22 mouse cellular contexts compared by ENCODE assay signal in the genomic region with DNA sequence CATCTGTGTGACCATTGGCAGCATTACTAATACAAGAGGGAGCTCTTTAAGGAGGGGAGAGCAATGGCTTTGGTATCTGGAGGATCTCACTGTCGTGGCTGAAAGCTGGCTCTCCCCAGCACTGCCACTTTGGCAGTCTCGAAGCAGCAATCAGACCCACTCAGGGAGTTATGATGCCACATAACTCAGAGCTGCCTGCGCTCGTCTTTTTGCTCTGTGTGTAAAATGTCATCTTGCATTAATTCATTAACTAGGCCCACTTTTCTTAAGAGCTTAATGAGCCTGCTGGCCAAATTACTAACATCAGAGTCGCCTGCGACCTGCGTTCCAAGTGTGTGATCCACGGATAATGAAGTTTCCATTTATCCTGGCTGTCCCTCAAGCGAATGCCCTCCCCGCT.
DNase-seq lines count a peak whose midpoint lies in the region; ATAC-seq lines count a peak whose summit lies in the region.
"Had no signal": no experiment of that assay in that cellular context is flagged by ENCODE, and none has a peak within 500 bp of the region (broad histone marks: within the 10 kb centered on the region; RNA-seq: fewer than 3 reads in every experiment).

No protein-coding gene starts in this region.

- peak overlapping the region; percentile 68; the same call in 1 of the 2 replicates for H3K27ac ChIP-seq in forebrain, embryonic 12.5 days
- H3K27ac ChIP-seq in forebrain, embryonic 15.5 days (replicated peaks): no peak overlapping the region
- H3K27ac ChIP-seq in midbrain, embryonic 12.5 days (replicated peaks): peak overlapping the region; percentile 43; the same call in 1 of the 2 replicates
- H3K27ac ChIP-seq in midbrain, embryonic 15.5 days: no peak overlapping the region
- H3K27ac ChIP-seq: heart, embryonic 10.5 days had no signal

- H3K36me3 ChIP-seq in forebrain, embryonic 12.5 days (replicated peaks): peaks cover 27% of the 10 kb centered on the region
- H3K36me3 ChIP-seq in forebrain, embryonic 15.5 days: peaks cover 8% of the 10 kb centered on the region
- H3K36me3 ChIP-seq in midbrain, embryonic 12.5 days: peaks cover 33% of the 10 kb centered on the region
- no peaks in the 10 kb centered on the region for H3K36me3 ChIP-seq in midbrain, embryonic 15.5 days (replicated peaks)

- H3K27me3 ChIP-seq in forebrain, embryonic 12.5 days: no peaks in the 10 kb centered on the region
- H3K27me3 ChIP-seq in forebrain, embryonic 15.5 days: no peaks in the 10 kb centered on the region
- H3K27me3 ChIP-seq in midbrain, embryonic 12.5 days: no peaks in the 10 kb centered on the region
- no peaks in the 10 kb centered on the region for H3K27me3 ChIP-seq in midbrain, embryonic 15.5 days (replicated peaks)
- H3K27me3 ChIP-seq: CH12.LX had no signal

- H3K9ac ChIP-seq in forebrain, embryonic 12.5 days: no peak overlapping the region
- H3K9ac ChIP-seq in forebrain, embryonic 15.5 days (replicated peaks): no peak overlapping the region
- H3K9ac ChIP-seq in midbrain, embryonic 12.5 days (replicated peaks): no peak overlapping the region
- H3K9ac ChIP-seq in midbrain, embryonic 15.5 days: no peak overlapping the region

- peak; percentile 3; the same call in 1 of the 2 replicates for ATAC-seq in forebrain, embryonic 12.5 days (ENCODE audit: low FRiP score)
- ATAC-seq in forebrain, embryonic 15.5 days (replicated peaks): no peak
- ATAC-seq in midbrain, embryonic 12.5 days (ENCODE audit: low FRiP score, low read depth): no peak
- no peak for ATAC-seq in midbrain, embryonic 15.5 days (replicated peaks)
- ATAC-seq: inflammation-experienced regulatory T-cells, adult 6 months had no signal

- 45% methylated on average over 10 of the region's 10 CpGs for WGBS in forebrain, embryonic 12.5 days
- WGBS in forebrain, embryonic 15.5 days: 19% methylated on average over 10 of the region's 10 CpGs
- WGBS in midbrain, embryonic 12.5 days: 77% methylated on average over 10 of the region's 10 CpGs
- WGBS in midbrain, embryonic 15.5 days: 50% methylated on average over 10 of the region's 10 CpGs

- no peaks in the 10 kb centered on the region for H3K9me3 ChIP-seq in forebrain, embryonic 12.5 days
- H3K9me3 ChIP-seq in forebrain, embryonic 15.5 days: no peaks in the 10 kb centered on the region
- no peaks in the 10 kb centered on the region for H3K9me3 ChIP-seq in midbrain, embryonic 12.5 days
- no peaks in the 10 kb centered on the region for H3K9me3 ChIP-seq in midbrain, embryonic 15.5 days
- H3K9me3 ChIP-seq: heart, embryonic 10.5 days; megakaryocyte, embryonic 14.5 days had no signal

- peaks cover 25% of the 10 kb centered on the region for H3K4me1 ChIP-seq in forebrain, embryonic 12.5 days
- H3K4me1 ChIP-seq in forebrain, embryonic 15.5 days: peaks cover 15% of the 10 kb centered on the region
- peaks cover 27% of the 10 kb centered on the region for H3K4me1 ChIP-seq in midbrain, embryonic 12.5 days
- H3K4me1 ChIP-seq in midbrain, embryonic 15.5 days: peaks cover 21% of the 10 kb centered on the region

- H3K4me2 ChIP-seq in forebrain, embryonic 12.5 days: no peak overlapping the region
- H3K4me2 ChIP-seq in forebrain, embryonic 15.5 days (replicated peaks): no peak overlapping the region
- no peak overlapping the region for H3K4me2 ChIP-seq in midbrain, embryonic 12.5 days (replicated peaks)
- H3K4me2 ChIP-seq in midbrain, embryonic 15.5 days: no peak overlapping the region
- H3K4me2 ChIP-seq: liver, embryonic 11.5 days had no signal

- no peak overlapping the region for H3K4me3 ChIP-seq in forebrain, embryonic 12.5 days (replicated peaks)
- no peak overlapping the region for H3K4me3 ChIP-seq in forebrain, embryonic 15.5 days
- H3K4me3 ChIP-seq in midbrain, embryonic 12.5 days: no peak overlapping the region
- no peak overlapping the region for H3K4me3 ChIP-seq in midbrain, embryonic 15.5 days
- H3K4me3 ChIP-seq: heart, embryonic 10.5 days; megakaryocyte, embryonic 14.5 days; myocyte had no signal

- DNase-seq in adipocyte (ENCODE audit: low spot score): peak; percentile 9
- peak; percentile 74 for DNase-seq in retina, postnatal 1 day
- no peak for DNase-seq in right cerebral cortex, adult 18-20 months
- no peak for DNase-seq in left cerebral cortex, adult 18-20 months (ENCODE audit: low spot score in 2 of 2)
- DNase-seq: cerebellum, postnatal 36 days; heart, postnatal 10 days; kidney, adult 9 months; kidney, postnatal 36 days; lung, adult 18-20 months; lung, postnatal 14 days; spleen, adult 18-20 months; thymus, adult 18-20 months had no signal

Comparison
In these comparisons a context has a peak if more than half of its experiments do, and no peak if none do; other contexts are left out.
1. H3K27ac ChIP-seq: peak in forebrain, embryonic 12.5 days (single experiment) and midbrain, embryonic 12.5 days (single experiment); none in forebrain, embryonic 15.5 days (single experiment) and midbrain, embryonic 15.5 days (single experiment).
2. DNase-seq: peak in adipocyte (single experiment) and retina, postnatal 1 day (single experiment); none in right cerebral cortex, adult 18-20 months (single experiment) and left cerebral cortex, adult 18-20 months (0 of 2).